Mouse (Mus musculus): ENCODE results near the gene Prune2. TPM values are rescaled to one million over a fixed set of nuclear protein-coding genes. Genes with fewer than 3 reads are reported as not detected.

Prune2 gene
- polyA plus RNA-seq, 1 experiment from 2014 or later = 1.6 TPM

DNA sequence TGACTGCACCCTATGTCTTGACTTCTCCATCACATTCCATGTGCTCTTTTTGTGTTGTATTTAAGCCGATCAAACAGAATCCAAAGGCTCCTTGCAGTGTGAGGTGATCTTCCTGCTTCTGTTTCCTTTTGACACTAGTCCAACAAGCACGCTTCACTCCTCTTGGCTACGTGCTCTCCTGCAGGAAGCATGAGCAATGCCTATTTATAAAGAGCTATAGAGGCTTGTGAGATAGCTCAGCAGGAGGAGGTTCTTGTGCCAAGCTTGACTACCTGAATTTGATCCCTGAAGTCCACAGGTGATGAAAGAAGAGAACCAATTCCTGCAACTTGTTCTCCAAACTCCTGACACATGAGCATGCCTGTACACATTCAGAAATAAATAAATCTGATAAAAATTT, 282.6 kb downstream of the Prune2 start:
- H3K27ac ChIP-seq (ENCODE audit: low read length) = no peak overlapping the region
- 82% methylated on average over 3 of the region's 3 CpGs for WGBS

DNA sequence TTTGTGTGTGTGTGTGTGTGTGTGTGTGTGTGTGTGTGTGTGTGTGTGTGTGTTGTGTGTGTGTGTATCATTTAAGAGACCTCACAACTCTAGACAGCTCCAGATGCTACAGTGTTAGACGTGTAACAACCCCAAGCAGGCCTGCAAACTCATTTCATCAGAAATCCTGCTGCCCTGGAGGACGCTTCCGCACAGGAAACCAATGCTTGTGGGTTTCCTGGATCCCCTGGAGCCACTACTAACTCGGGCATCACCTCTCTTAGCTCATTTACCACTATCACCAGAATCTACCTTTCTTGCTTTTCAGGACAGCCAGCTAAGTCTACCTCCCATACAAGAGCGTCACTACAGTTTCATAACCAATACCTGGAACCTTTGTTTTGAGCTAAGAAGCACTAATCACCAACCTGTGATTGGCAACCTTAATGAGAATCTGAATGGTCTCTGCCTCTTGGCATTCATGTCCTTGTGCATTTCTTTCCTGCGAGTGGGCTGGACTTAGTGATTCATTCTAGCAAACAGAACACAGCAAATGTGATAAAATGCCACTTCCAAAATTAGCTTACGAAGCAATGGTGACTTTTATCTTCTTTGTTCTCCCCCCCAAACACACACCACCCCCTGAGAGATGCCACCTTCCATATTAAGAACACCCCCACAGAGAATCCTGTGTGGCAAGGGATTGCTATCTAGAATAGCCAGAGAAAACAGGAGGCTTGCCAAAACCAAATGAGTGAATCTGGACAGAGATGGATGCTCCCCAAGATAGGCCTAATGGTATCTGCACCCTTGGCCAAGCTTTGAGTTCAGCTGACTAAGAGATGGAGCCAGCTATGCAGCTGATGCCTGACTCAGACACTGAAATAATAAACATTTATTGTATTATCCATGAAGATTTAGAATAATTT, 284.5 kb downstream of the Prune2 start:
- Histone ChIP-seq H3K9ac (ENCODE audit: low read depth, low read length) (no peak overlapping the region), H3K4me2 (ENCODE audit: low read depth, low read length) (no peak overlapping the region), H3K36me3 (ENCODE audit: control insufficient read depth, insufficient read depth, low read length) (no peaks in the 10 kb centered on the region), H3K4me1 (ENCODE audit: control insufficient read depth, insufficient read depth, low read length) (no peaks in the 10 kb centered on the region), H3K27me3 (replicated peaks; ENCODE audit: control insufficient read depth, insufficient read depth, low read length) (no peaks in the 10 kb centered on the region), H3K27ac (ENCODE audit: low read length) (no peak overlapping the region), H3K4me3 (ENCODE audit: low read length) (no peak overlapping the region), H3K9me3 (ENCODE audit: control insufficient read depth, low read length) (no peaks in the 10 kb centered on the region)
- 92% methylated on average over 7 of the region's 7 CpGs for WGBS
- ATAC-seq = no peak

More for the DNA sequence above, 282.6 kb downstream of the Prune2 start:
- Histone ChIP-seq H3K4me1 (ENCODE audit: control insufficient read depth, insufficient read depth, low read length) (no peaks in the 10 kb centered on the region), H3K27me3 (replicated peaks; ENCODE audit: control insufficient read depth, insufficient read depth, low read length) (no peaks in the 10 kb centered on the region), H3K9ac (ENCODE audit: low read depth, low read length) (no peak overlapping the region), H3K9me3 (ENCODE audit: control insufficient read depth, low read length) (no peaks in the 10 kb centered on the region), H3K4me3 (ENCODE audit: low read length) (no peak overlapping the region), H3K36me3 (ENCODE audit: control insufficient read depth, insufficient read depth, low read length) (no peaks in the 10 kb centered on the region), H3K4me2 (ENCODE audit: low read depth, low read length) (no peak overlapping the region)
- no peak for ATAC-seq

DNA sequence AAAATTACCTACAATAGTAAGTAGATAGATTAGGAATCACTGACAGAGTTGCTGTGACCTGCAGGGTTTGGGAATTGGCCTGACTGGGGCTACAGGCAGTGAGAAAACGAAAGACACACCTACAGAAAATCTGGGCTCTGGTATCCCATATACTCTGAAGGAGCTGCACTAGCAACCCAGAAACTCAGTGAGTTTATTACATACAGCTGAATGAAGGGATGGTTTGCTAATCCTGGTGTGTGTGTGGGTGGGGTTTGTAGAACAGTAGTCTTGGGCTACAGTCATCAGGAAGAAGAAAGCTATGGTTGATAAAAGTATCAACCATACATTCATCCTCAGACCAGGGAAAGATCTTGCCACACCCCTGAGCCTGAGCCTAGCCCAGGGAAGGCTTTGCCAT, 285.3 kb downstream of the Prune2 start:
- H3K27me3 ChIP-seq (replicated peaks; ENCODE audit: control insufficient read depth, insufficient read depth, low read length) = no peaks in the 10 kb centered on the region
- no peaks in the 10 kb centered on the region for H3K4me1 ChIP-seq (ENCODE audit: control insufficient read depth, insufficient read depth, low read length)
- no peaks in the 10 kb centered on the region for H3K9me3 ChIP-seq (ENCODE audit: control insufficient read depth, low read length)
- H3K4me2 ChIP-seq (ENCODE audit: low read depth, low read length) = no peak overlapping the region
- WGBS = 82% methylated on average over 1 of the region's 1 CpGs
- H3K4me3 ChIP-seq (ENCODE audit: low read length) = no peak overlapping the region
- H3K36me3 ChIP-seq (ENCODE audit: control insufficient read depth, insufficient read depth, low read length) = no peaks in the 10 kb centered on the region
- no peak for ATAC-seq
- H3K27ac ChIP-seq (ENCODE audit: low read length) = no peak overlapping the region
- H3K9ac ChIP-seq (ENCODE audit: low read depth, low read length) = no peak overlapping the region

DNA sequence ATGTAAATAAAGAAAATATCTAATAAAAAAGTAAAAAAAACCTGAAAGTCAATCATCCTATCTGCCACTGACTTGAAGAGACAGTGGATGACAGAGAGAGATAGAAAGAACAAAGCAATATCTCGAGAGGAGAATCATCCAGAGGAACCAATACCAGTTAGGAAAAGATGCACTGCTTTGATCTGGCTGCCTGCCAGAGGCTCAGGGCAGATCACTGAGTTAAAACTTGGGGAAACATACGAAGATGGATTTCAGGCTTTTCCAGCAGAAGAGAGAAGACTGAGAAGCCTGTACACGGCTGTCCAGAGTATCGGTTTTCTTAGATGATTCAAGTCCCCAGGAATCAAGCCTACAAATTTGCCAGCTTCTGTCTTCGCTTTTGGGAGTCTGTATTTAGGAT, 287.0 kb downstream of the Prune2 start:
- Histone ChIP-seq H3K27me3 (replicated peaks; ENCODE audit: control insufficient read depth, insufficient read depth, low read length) (no peaks in the 10 kb centered on the region), H3K4me3 (ENCODE audit: low read length) (no peak overlapping the region), H3K36me3 (ENCODE audit: control insufficient read depth, insufficient read depth, low read length) (no peaks in the 10 kb centered on the region), H3K9me3 (ENCODE audit: control insufficient read depth, low read length) (no peaks in the 10 kb centered on the region), H3K4me1 (ENCODE audit: control insufficient read depth, insufficient read depth, low read length) (no peaks in the 10 kb centered on the region), H3K9ac (ENCODE audit: low read depth, low read length) (no peak overlapping the region), H3K27ac (ENCODE audit: low read length) (no peak overlapping the region), H3K4me2 (ENCODE audit: low read depth, low read length) (no peak overlapping the region)
- no peak for ATAC-seq
- 56% methylated on average over 5 of the region's 5 CpGs for WGBS

DNA sequence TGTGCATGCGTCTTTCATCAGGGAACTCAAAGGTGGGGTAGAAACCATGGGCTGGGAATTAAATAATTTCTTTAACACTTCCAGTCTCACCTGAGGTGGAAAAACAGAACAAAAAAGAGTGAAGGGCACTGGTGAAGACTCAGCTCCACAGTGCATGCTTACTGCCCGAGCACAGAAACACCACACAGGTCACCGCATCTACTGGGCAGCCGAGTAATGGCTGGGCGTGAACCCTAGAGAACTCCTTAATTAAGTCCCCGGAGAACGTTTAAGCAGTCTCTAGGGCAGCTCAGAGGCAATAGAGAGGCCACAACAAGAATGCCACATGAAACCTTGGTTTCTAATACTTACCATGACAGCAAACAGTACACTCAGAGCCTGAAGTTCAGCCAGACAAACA, 288.6 kb downstream of the Prune2 start:
- H3K4me2 ChIP-seq (ENCODE audit: low read depth, low read length) = no peak overlapping the region
- WGBS = 77% methylated on average over 7 of the region's 7 CpGs

DNA sequence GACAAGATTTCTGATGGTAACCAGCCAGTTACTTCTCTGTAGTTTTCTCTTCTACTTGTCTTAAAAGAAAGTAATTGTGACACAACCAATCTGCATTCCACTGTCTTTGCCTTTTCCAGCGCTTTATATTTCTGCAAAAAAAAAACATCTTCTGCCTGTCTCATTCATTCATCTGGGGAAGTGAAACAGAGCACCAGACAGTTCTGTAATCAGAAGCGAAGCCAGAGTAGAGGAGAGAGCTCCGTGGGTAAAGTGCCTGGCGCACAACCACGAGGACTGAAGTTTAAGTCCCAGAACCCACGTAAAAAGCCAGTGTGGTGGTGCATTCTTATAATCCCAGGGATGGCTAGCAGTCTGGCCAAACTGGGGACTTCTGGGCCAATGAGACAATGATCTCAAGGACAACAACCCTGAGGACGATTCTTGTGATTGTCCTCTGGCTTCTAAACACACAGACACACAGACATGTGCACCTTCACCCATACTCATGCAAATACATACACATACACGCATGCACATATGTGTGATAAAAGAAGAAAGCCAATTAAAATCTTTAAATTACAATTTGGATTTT, 291.5 kb downstream of the Prune2 start:
- no peaks in the 10 kb centered on the region for H3K27me3 ChIP-seq (replicated peaks; ENCODE audit: control insufficient read depth, insufficient read depth, low read length)
- no peaks in the 10 kb centered on the region for H3K36me3 ChIP-seq (ENCODE audit: control insufficient read depth, insufficient read depth, low read length)
- WGBS = 79% methylated on average over 8 of the region's 8 CpGs
- H3K4me2 ChIP-seq (ENCODE audit: low read depth, low read length) = no peak overlapping the region
- H3K4me3 ChIP-seq (ENCODE audit: low read length) = no peak overlapping the region
- no peak overlapping the region for H3K27ac ChIP-seq (ENCODE audit: low read length)
- ATAC-seq = no peak
- H3K9me3 ChIP-seq (ENCODE audit: control insufficient read depth, low read length) = no peaks in the 10 kb centered on the region
- H3K9ac ChIP-seq (ENCODE audit: low read depth, low read length) = no peak overlapping the region
- H3K4me1 ChIP-seq (ENCODE audit: control insufficient read depth, insufficient read depth, low read length) = no peaks in the 10 kb centered on the region

More for the DNA sequence above, 288.6 kb downstream of the Prune2 start:
- no peak overlapping the region for H3K4me3 ChIP-seq (ENCODE audit: low read length)
- no peaks in the 10 kb centered on the region for H3K27me3 ChIP-seq (replicated peaks; ENCODE audit: control insufficient read depth, insufficient read depth, low read length)
- H3K36me3 ChIP-seq (ENCODE audit: control insufficient read depth, insufficient read depth, low read length) = no peaks in the 10 kb centered on the region
- H3K9ac ChIP-seq (ENCODE audit: low read depth, low read length) = no peak overlapping the region
- H3K4me1 ChIP-seq (ENCODE audit: control insufficient read depth, insufficient read depth, low read length) = no peaks in the 10 kb centered on the region
- H3K27ac ChIP-seq (ENCODE audit: low read length) = no peak overlapping the region
- ATAC-seq = no peak
- no peaks in the 10 kb centered on the region for H3K9me3 ChIP-seq (ENCODE audit: control insufficient read depth, low read length)

DNA sequence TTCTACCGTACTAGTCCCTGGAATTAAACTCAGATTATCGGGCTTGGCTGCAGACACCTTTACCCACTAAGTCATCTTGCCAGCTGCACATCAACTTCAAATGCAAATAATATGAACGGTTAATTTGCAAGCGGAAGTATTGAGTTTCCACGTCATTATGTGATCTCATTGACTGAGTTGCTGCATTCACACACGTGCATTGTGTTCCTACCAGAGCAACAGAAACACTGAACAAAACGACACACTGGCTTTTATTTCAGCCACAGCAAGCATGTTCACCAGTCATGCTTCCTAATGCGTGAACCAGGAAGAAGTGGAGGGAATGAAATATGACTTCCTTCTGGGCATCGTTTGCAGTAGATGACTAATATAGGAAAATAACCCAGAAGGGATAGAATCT, 293.8 kb downstream of the Prune2 start:
- Histone ChIP-seq H3K9ac (ENCODE audit: low read depth, low read length) (no peak overlapping the region), H3K4me2 (ENCODE audit: low read depth, low read length) (no peak overlapping the region), H3K4me1 (ENCODE audit: control insufficient read depth, insufficient read depth, low read length) (no peaks in the 10 kb centered on the region), H3K36me3 (ENCODE audit: control insufficient read depth, insufficient read depth, low read length) (no peaks in the 10 kb centered on the region), H3K4me3 (ENCODE audit: low read length) (no peak overlapping the region), H3K9me3 (ENCODE audit: control insufficient read depth, low read length) (no peaks in the 10 kb centered on the region), H3K27me3 (replicated peaks; ENCODE audit: control insufficient read depth, insufficient read depth, low read length) (no peaks in the 10 kb centered on the region), H3K27ac (ENCODE audit: low read length) (no peak overlapping the region)
- ATAC-seq = no peak
- WGBS = 74% methylated on average over 9 of the region's 9 CpGs

DNA sequence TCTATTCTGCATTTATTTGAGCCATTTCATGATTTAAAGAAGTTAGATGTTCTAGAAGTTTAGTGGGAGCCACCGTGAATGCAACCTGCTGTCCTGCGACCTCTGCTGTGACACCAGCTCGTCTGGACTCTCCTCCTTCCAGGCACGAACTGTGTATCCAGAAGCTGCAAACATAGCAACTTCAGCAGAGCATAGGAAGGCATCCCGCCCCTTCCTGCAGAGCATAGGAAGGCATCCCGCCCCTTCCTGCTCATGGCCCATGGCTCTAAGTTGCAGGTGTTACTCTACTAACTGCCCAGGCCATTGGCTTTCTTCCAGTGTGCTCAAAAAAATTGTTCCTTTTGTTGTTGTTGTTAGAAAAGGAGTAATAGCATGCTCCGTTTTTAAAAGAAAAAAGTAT, 294.9 kb downstream of the Prune2 start:
- 77% methylated on average over 7 of the region's 7 CpGs for whole genome bisulfite sequencing
- Histone ChIP-seq H3K9ac (ENCODE audit: low read depth, low read length) (no peak overlapping the region), H3K4me2 (ENCODE audit: low read depth, low read length) (no peak overlapping the region), H3K9me3 (ENCODE audit: control insufficient read depth, low read length) (no peaks in the 10 kb centered on the region), H3K27me3 (replicated peaks; ENCODE audit: control insufficient read depth, insufficient read depth, low read length) (no peaks in the 10 kb centered on the region), H3K4me1 (ENCODE audit: control insufficient read depth, insufficient read depth, low read length) (no peaks in the 10 kb centered on the region), H3K36me3 (ENCODE audit: control insufficient read depth, insufficient read depth, low read length) (no peaks in the 10 kb centered on the region), H3K4me3 (ENCODE audit: low read length) (no peak overlapping the region), H3K27ac (ENCODE audit: low read length) (no peak overlapping the region)
- ATAC-seq = no peak

DNA sequence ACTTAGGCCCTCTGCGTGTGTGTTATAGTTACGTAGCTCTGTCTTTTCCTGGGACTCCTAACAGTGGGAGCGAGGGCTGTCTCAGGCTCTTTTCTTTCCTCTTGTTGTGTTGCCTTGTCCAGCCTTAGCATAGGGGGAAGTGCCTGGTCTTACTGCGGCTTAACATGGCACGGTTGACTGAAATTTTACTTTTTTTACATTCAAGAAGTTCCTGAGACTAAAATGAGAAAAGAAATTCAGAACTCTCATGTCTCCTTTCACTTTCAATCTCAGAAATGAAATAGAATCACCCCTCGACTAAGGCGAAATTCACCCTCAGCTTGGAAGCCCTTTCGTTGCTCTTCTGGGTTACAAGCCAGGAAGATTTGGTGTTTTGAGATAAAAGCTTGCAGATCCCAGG, 295.5 kb downstream of the Prune2 start:
- 88% methylated on average over 8 of the region's 8 CpGs for WGBS
- no peak overlapping the region for H3K9ac ChIP-seq (ENCODE audit: low read depth, low read length)
- no peak for ATAC-seq
- H3K4me3 ChIP-seq (ENCODE audit: low read length) = no peak overlapping the region
- no peak overlapping the region for H3K27ac ChIP-seq (ENCODE audit: low read length)
- H3K36me3 ChIP-seq (ENCODE audit: control insufficient read depth, insufficient read depth, low read length) = no peaks in the 10 kb centered on the region
- no peaks in the 10 kb centered on the region for H3K9me3 ChIP-seq (ENCODE audit: control insufficient read depth, low read length)
- H3K4me1 ChIP-seq (ENCODE audit: control insufficient read depth, insufficient read depth, low read length) = no peaks in the 10 kb centered on the region
- no peaks in the 10 kb centered on the region for H3K27me3 ChIP-seq (replicated peaks; ENCODE audit: control insufficient read depth, insufficient read depth, low read length)
- no peak overlapping the region for H3K4me2 ChIP-seq (ENCODE audit: low read depth, low read length)

Measured in intestine, embryonic 16.5 days (tissue).